Mouse (Mus musculus) embryonic facial prominence, embryonic 15.5 days (tissue): ENCODE results near the gene Hoxa2. TPM values are rescaled to one million over a fixed set of nuclear protein-coding genes. Genes with fewer than 3 reads are reported as not detected.

Experiments used
- ATAC-seq: fragments of 200-750 bp; cut with Nextera tagmentation; 2 replicates; pipeline ENCODE4 v1.8.0; 2017; ENCODE audit warnings: low read depth, moderate TSS enrichment; ENCODE audit not compliant: insufficient number of reproducible peaks, low FRiP score, low TSS enrichment
- H3K27ac ChIP-seq: fragments of 300-500 bp; sonication (generic); replicated peaks from 2 replicates; pipeline ENCODE4 v1.5.1; 2015; ENCODE audit warnings: mild to moderate bottlenecking, inconsistent platforms
- H3K27me3 ChIP-seq: fragments of 300-500 bp; sonication (generic); 2 replicates; pipeline ENCODE4 v1.6.1; 2015; ENCODE audit warnings: inconsistent platforms
- H3K36me3 ChIP-seq: fragments of 300-500 bp; sonication (generic); 2 replicates; pipeline ENCODE4 v1.6.1; 2015; ENCODE audit warnings: mild to moderate bottlenecking, inconsistent platforms
- H3K4me1 ChIP-seq: fragments of 300-500 bp; sonication (generic); 2 replicates; pipeline ENCODE4 v1.6.1; 2015; ENCODE audit warnings: inconsistent platforms
- H3K4me2 ChIP-seq: fragments of 300-500 bp; sonication (generic); replicated peaks from 2 replicates; pipeline ENCODE4 v1.6.1; 2015; ENCODE audit warnings: mild to moderate bottlenecking, inconsistent platforms
- H3K4me3 ChIP-seq: fragments of 300-500 bp; sonication (generic); replicated peaks from 2 replicates; pipeline ENCODE4 v1.5.1; 2015; ENCODE audit warnings: mild to moderate bottlenecking, inconsistent platforms
- H3K9ac ChIP-seq: fragments of 300-500 bp; sonication (generic); 2 replicates; pipeline ENCODE4 v1.6.1; 2015; ENCODE audit warnings: inconsistent platforms
- H3K9me3 ChIP-seq: fragments of 300-500 bp; sonication (generic); replicated peaks from 2 replicates; pipeline ENCODE4 v1.6.1; 2016; ENCODE audit warnings: inconsistent platforms
- WGBS: fragments of 180-500 bp; shearing (Covaris S2); methylation state at CpG from one replicate; pipeline ENCODE4 v1.1.7; 2015; 5-methylcytosine and 5-hydroxymethylcytosine counted together
- polyA plus RNA-seq: library from polyadenylated mRNA; unstranded; fragments of >200 nt; fragmentation: Nextera tagmentation; extraction: Ambion mirVana; gene quantifications from 2 replicates; pipeline ENCODE4 v1.2.1, GENCODE M21; 2015

The Hoxa2 gene
- polyA plus RNA-seq, 1 experiment from 2014 or later: 0.32 TPM

GRCm38 (mm10) chr6:52185222-52185621, 20.6 kb upstream of the Hoxa2 start:
- Histone ChIP-seq H3K4me1 (no peaks in the 10 kb centered on the region), H3K27ac (no peak overlapping the region), H3K4me2 (no peak overlapping the region)

GRCm38 (mm10) chr6:52184668-52185067, 20.0 kb upstream of the Hoxa2 start:
- no peaks in the 10 kb centered on the region for H3K4me1 ChIP-seq
- no peaks in the 10 kb centered on the region for H3K9me3 ChIP-seq
- WGBS: 2% methylated on average over 6 of the region's 6 CpGs
- no peak overlapping the region for H3K27ac ChIP-seq
- no peaks in the 10 kb centered on the region for H3K36me3 ChIP-seq
- no peak overlapping the region for H3K4me2 ChIP-seq
- no peak overlapping the region for H3K9ac ChIP-seq
- no peak overlapping the region for H3K4me3 ChIP-seq
- no peak for ATAC-seq
- H3K27me3 ChIP-seq: peaks cover 100% of the 10 kb centered on the region

More at GRCm38 (mm10) chr6:52185222-52185621, 20.6 kb upstream of the Hoxa2 start:
- peaks cover 100% of the 10 kb centered on the region for H3K27me3 ChIP-seq
- WGBS: 2% methylated on average over 19 of the region's 19 CpGs
- no peaks in the 10 kb centered on the region for H3K36me3 ChIP-seq
- no peak for ATAC-seq
- H3K4me3 ChIP-seq: no peak overlapping the region
- no peak overlapping the region for H3K9ac ChIP-seq
- H3K9me3 ChIP-seq: no peaks in the 10 kb centered on the region

DNA sequence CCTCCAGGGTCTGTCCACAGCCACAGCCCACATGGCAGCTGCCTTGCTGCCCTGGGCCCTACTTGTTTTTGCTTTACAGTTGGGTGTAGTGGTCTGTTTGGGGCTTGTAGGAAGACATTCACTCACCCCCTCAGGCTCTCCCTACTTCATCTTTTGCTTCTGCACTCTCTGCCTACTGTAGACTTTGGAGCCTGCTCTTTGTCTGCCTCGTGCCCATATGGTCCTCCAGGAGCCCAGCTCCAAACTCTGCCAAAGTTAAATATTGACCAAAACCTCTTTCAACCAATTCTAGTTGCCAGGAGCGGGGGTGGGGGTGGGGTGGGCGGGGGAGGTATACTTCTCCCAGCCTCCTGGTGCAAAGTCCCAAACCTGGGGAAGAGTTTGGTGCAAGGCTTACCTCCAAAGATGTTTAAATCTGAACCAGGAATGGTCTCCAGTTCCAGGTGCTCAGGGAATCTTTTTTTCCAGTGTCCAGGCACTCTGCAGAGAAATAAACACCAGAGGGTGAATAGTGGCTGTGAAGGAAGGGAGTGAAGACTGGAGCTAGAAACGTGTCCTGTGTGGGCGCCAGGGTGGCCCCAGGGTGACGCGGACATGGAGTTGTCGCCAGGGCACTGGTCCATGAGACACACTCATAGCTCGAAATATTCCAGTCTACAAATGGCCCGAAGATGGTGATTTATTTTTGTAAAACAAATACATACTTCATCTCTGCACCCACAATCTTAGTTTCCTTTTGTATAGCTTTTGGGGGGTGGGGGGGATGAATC, 18.9 kb upstream of the Hoxa2 start:
- Histone ChIP-seq H3K4me2 (no peak overlapping the region), H3K9me3 (no peaks in the 10 kb centered on the region), H3K27me3 (peaks cover 100% of the 10 kb centered on the region), H3K27ac (no peak overlapping the region), H3K36me3 (no peaks in the 10 kb centered on the region), H3K9ac (no peak overlapping the region), H3K4me3 (no peak overlapping the region), H3K4me1 (no peaks in the 10 kb centered on the region)
- 9% methylated on average over 10 of the region's 10 CpGs for WGBS
- no peak for ATAC-seq

DNA sequence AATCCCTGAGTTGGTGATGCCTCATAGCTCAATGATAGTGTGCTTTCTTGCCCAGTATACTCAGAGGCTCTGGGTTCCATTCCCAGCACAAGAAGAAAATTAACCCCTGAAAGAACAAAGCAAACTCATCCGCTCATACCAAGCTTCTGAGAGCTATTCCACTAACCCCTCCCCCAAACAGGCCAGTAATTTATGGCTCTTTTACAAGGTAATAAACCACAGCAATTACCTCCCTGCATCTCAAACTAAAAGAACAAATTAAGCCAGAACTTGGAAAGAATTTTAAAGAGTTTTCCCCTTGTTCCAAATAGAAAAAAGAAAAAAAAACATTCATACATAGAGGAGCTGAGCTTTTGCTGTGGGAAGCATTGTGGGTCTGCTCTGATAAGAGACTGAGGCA, 18.2 kb upstream of the Hoxa2 start:
- 19% methylated on average over 1 of the region's 1 CpGs for WGBS
- Histone ChIP-seq H3K4me1 (no peaks in the 10 kb centered on the region), H3K36me3 (no peaks in the 10 kb centered on the region), H3K27ac (no peak overlapping the region), H3K4me3 (no peak overlapping the region), H3K4me2 (no peak overlapping the region), H3K9me3 (no peaks in the 10 kb centered on the region), H3K27me3 (peaks cover 100% of the 10 kb centered on the region), H3K9ac (no peak overlapping the region)
- no peak for ATAC-seq

GRCm38 (mm10) chr6:52182030-52182429, 17.4 kb upstream of the Hoxa2 start:
- ATAC-seq: no peak
- no peaks in the 10 kb centered on the region for H3K9me3 ChIP-seq
- H3K36me3 ChIP-seq: no peaks in the 10 kb centered on the region
- H3K4me3 ChIP-seq: no peak overlapping the region
- H3K9ac ChIP-seq: no peak overlapping the region
- WGBS: 19% methylated on average over 2 of the region's 2 CpGs
- no peak overlapping the region for H3K4me2 ChIP-seq
- H3K4me1 ChIP-seq: no peaks in the 10 kb centered on the region
- H3K27ac ChIP-seq: no peak overlapping the region
- H3K27me3 ChIP-seq: peaks cover 100% of the 10 kb centered on the region

- Histone ChIP-seq H3K9ac (no peak overlapping the region), H3K27me3 (peaks cover 100% of the 10 kb centered on the region), H3K4me1 (no peaks in the 10 kb centered on the region), H3K9me3 (no peaks in the 10 kb centered on the region), H3K4me2 (no peak overlapping the region), H3K4me3 (no peak overlapping the region), H3K36me3 (no peaks in the 10 kb centered on the region), H3K27ac (no peak overlapping the region)
- 8% methylated on average over 3 of the region's 3 CpGs for whole genome bisulfite sequencing
- ATAC-seq: no peak
Observed at GRCm38 (mm10) chr6:52180726-52181125, 16.1 kb upstream of the Hoxa2 start.

DNA sequence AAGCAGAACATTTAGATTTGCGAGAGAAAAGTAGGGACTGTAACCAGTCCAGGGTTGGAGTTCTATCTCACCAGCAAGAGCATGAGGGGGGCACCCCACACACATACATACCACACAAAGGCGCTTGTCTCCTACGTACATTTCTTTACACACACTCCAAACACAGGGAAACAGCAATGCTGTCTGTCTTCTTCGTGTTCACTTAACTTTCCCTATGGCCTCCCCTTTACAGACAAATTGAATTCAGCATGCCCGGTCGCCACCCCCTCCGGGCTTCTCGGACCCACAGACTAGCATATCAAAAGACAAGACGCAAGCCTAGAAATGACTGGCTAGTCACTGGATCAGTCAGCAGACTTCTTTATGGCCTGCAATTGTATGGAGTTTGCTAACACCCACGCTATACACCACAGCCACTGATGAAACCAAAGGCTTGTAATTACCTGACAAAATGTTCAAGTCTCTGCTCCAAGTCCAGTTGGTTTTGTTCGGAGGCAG, 15.6 kb upstream of the Hoxa2 start:
- H3K9me3 ChIP-seq: no peaks in the 10 kb centered on the region
- no peak overlapping the region for H3K4me3 ChIP-seq
- no peak overlapping the region for H3K27ac ChIP-seq
- H3K36me3 ChIP-seq: no peaks in the 10 kb centered on the region
- H3K9ac ChIP-seq: no peak overlapping the region
- no peak for ATAC-seq
- no peaks in the 10 kb centered on the region for H3K4me1 ChIP-seq
- 9% methylated on average over 11 of the region's 11 CpGs for WGBS
- H3K27me3 ChIP-seq: peaks cover 100% of the 10 kb centered on the region
- H3K4me2 ChIP-seq: no peak overlapping the region

GRCm38 (mm10) chr6:52179690-52180089, 15.1 kb upstream of the Hoxa2 start:
- Histone ChIP-seq H3K4me2 (no peak overlapping the region), H3K4me3 (no peak overlapping the region), H3K9ac (no peak overlapping the region), H3K4me1 (no peaks in the 10 kb centered on the region), H3K27ac (no peak overlapping the region), H3K27me3 (peaks cover 100% of the 10 kb centered on the region), H3K36me3 (no peaks in the 10 kb centered on the region), H3K9me3 (no peaks in the 10 kb centered on the region)
- 3% methylated on average over 10 of the region's 10 CpGs for WGBS
- no peak for ATAC-seq

- no peaks in the 10 kb centered on the region for H3K9me3 ChIP-seq
- H3K9ac ChIP-seq: no peak overlapping the region
- H3K4me1 ChIP-seq: no peaks in the 10 kb centered on the region
- no peak overlapping the region for H3K27ac ChIP-seq
- WGBS: 5% methylated on average over 4 of the region's 4 CpGs
- H3K4me3 ChIP-seq: no peak overlapping the region
- no peaks in the 10 kb centered on the region for H3K36me3 ChIP-seq
- H3K4me2 ChIP-seq: no peak overlapping the region
- ATAC-seq: no peak
- peaks cover 99% of the 10 kb centered on the region for H3K27me3 ChIP-seq
Observed at GRCm38 (mm10) chr6:52178918-52179665, 14.5 kb upstream of the Hoxa2 start.

DNA sequence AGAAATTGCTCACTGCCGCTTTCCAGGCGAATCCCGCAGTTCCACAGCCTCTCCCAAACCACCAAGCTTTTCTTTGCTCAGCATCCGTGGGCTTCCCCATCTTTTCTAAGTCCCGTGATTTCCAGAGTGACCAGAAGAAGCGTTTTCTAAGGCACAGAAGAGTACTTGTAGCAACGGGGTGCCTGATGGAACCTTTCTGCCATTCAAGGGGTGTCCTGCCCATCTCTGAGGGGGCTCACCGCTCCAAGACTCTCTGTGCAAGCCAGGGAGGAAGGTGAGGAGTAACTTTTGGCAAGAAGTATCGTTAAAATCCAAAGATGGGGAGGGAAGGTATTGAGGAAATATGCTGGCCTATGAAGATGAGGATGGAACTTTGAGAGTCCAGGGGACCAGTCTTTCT, 13.2 kb upstream of the Hoxa2 start:
- Histone ChIP-seq H3K9ac (no peak overlapping the region), H3K9me3 (no peaks in the 10 kb centered on the region), H3K36me3 (no peaks in the 10 kb centered on the region), H3K4me3 (no peak overlapping the region), H3K4me2 (no peak overlapping the region), H3K27me3 (peaks cover 99% of the 10 kb centered on the region), H3K27ac (no peak overlapping the region), H3K4me1 (peaks cover 1% of the 10 kb centered on the region; the same call in 1 of the 2 replicates)
- WGBS: 3% methylated on average over 9 of the region's 9 CpGs
- no peak for ATAC-seq

DNA sequence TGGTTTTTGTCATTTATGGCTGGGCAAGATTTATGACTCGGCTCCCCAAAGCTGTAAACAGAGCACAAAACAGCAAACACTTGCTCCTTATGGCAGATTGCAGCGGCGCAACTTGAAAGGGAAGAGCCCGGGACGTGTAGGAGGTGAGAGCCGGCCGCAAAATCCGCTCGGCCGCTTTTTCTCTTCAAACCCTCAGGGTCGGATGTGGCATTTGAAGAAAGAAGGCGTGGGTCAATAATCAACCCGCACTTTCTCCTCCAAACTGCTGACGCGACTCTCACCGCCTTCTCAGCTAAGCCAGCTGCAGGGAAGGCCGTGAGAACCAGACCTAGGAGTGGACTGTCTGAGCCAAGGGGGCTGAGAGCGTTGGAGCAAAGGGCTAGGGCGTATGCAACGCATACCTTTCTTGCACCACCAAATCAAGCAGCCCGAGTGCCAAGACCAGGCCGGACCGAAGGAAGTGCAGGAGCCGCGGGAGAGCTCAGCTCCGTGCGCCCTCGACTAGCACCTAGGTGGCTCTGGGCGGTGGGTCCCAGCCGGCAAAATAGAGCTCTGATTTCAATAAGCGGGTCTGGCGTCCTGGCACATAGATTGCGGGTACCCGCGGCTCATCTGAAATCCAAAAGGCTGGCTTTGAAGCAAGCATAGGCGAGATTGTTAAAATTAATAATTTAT, 12.6 kb upstream of the Hoxa2 start, which contains the start of gene 5730596B20Rik:
Gene 5730596B20Rik, plus strand, starts transcription at position 438 of the 675 bp plus-strand sequence.
- WGBS: 2% methylated on average over 36 of the region's 36 CpGs
- Histone ChIP-seq H3K9me3 (no peaks in the 10 kb centered on the region), H3K4me1 (peaks cover 7% of the 10 kb centered on the region), H3K9ac (no peak within 1 kb of the TSS), H3K36me3 (no peaks in the 10 kb centered on the region), H3K27ac (no peak within 1 kb of the TSS), H3K4me3 (no peak within 1 kb of the TSS), H3K4me2 (no peak within 1 kb of the TSS), H3K27me3 (peaks cover 99% of the 10 kb centered on the region)
- ATAC-seq: no peak
